Mouse (Mus musculus): ENCODE results near the gene Fam155a. TPM values are rescaled to one million over a fixed set of nuclear protein-coding genes. Genes with fewer than 3 reads are reported as not detected.

Gene Fam155a
- polyA plus RNA-seq, 1 experiment from 2014 or later: 1.7 TPM

- no peak for ATAC-seq (replicated peaks; ENCODE audit: low FRiP score, low TSS enrichment, low read depth)
- Histone ChIP-seq H3K9me3 (ENCODE audit: control insufficient read depth, low read length) (no peaks in the 10 kb centered on the region), H3K27me3 (replicated peaks; ENCODE audit: control insufficient read depth, insufficient read depth, low read length) (no peaks in the 10 kb centered on the region), H3K9ac (ENCODE audit: low read length) (no peak overlapping the region), H3K4me1 (replicated peaks; ENCODE audit: control insufficient read depth, insufficient read depth, low read length) (no peaks in the 10 kb centered on the region), H3K36me3 (ENCODE audit: control insufficient read depth, insufficient read depth, low read length) (no peaks in the 10 kb centered on the region), H3K4me3 (ENCODE audit: low read depth, low read length) (no peak overlapping the region), H3K4me2 (ENCODE audit: low read length) (no peak overlapping the region), H3K27ac (ENCODE audit: low read depth) (no peak overlapping the region)
- DNase-seq (ENCODE audit: low spot score): no peak
- WGBS: 46% methylated on average over 2 of the region's 2 CpGs
These were observed 347.8 kb downstream of the Fam155a start for GRCm38 (mm10) chr8:9423184-9423583.

GRCm38 (mm10) chr8:9418856-9419800, 351.8 kb downstream of the Fam155a start:
- ATAC-seq (replicated peaks; ENCODE audit: low FRiP score, low TSS enrichment, low read depth) (no peak), DNase-seq (ENCODE audit: low spot score) (no peak)
- Histone ChIP-seq H3K4me2 (ENCODE audit: low read length) (no peak overlapping the region), H3K4me3 (ENCODE audit: low read depth, low read length) (no peak overlapping the region), H3K9me3 (ENCODE audit: control insufficient read depth, low read length) (no peaks in the 10 kb centered on the region), H3K36me3 (ENCODE audit: control insufficient read depth, insufficient read depth, low read length) (no peaks in the 10 kb centered on the region), H3K9ac (ENCODE audit: low read length) (no peak overlapping the region), H3K27ac (ENCODE audit: low read depth) (no peak overlapping the region), H3K4me1 (replicated peaks; ENCODE audit: control insufficient read depth, insufficient read depth, low read length) (no peaks in the 10 kb centered on the region), H3K27me3 (replicated peaks; ENCODE audit: control insufficient read depth, insufficient read depth, low read length) (no peaks in the 10 kb centered on the region)
- 59% methylated on average over 10 of the region's 10 CpGs for WGBS

- 87% methylated on average over 9 of the region's 9 CpGs for WGBS
- no peak for ATAC-seq (replicated peaks; ENCODE audit: low FRiP score, low TSS enrichment, low read depth)
- Histone ChIP-seq H3K9ac (ENCODE audit: low read length) (no peak overlapping the region), H3K27ac (ENCODE audit: low read depth) (no peak overlapping the region), H3K4me2 (ENCODE audit: low read length) (no peak overlapping the region), H3K36me3 (ENCODE audit: control insufficient read depth, insufficient read depth, low read length) (no peaks in the 10 kb centered on the region), H3K27me3 (replicated peaks; ENCODE audit: control insufficient read depth, insufficient read depth, low read length) (no peaks in the 10 kb centered on the region), H3K4me1 (replicated peaks; ENCODE audit: control insufficient read depth, insufficient read depth, low read length) (no peaks in the 10 kb centered on the region), H3K9me3 (ENCODE audit: control insufficient read depth, low read length) (no peaks in the 10 kb centered on the region), H3K4me3 (ENCODE audit: low read depth, low read length) (no peak overlapping the region)
- no peak for DNase-seq (ENCODE audit: low spot score)
These were observed 354.8 kb downstream of the Fam155a start for GRCm38 (mm10) chr8:9416189-9416588.

- Histone ChIP-seq H3K4me3 (ENCODE audit: low read depth, low read length) (no peak overlapping the region), H3K27ac (ENCODE audit: low read depth) (no peak overlapping the region), H3K9me3 (ENCODE audit: control insufficient read depth, low read length) (no peaks in the 10 kb centered on the region), H3K27me3 (replicated peaks; ENCODE audit: control insufficient read depth, insufficient read depth, low read length) (no peaks in the 10 kb centered on the region), H3K9ac (ENCODE audit: low read length) (no peak overlapping the region), H3K4me1 (replicated peaks; ENCODE audit: control insufficient read depth, insufficient read depth, low read length) (no peaks in the 10 kb centered on the region), H3K36me3 (ENCODE audit: control insufficient read depth, insufficient read depth, low read length) (no peaks in the 10 kb centered on the region), H3K4me2 (ENCODE audit: low read length) (no peak overlapping the region)
- DNase-seq (ENCODE audit: low spot score) (no peak), ATAC-seq (replicated peaks; ENCODE audit: low FRiP score, low TSS enrichment, low read depth) (no peak)
- 40% methylated on average over 5 of the region's 5 CpGs for WGBS
These were observed 362.5 kb downstream of the Fam155a start for GRCm38 (mm10) chr8:9408480-9408879.

GRCm38 (mm10) chr8:9406204-9406603, 364.8 kb downstream of the Fam155a start:
- no peak for DNase-seq (ENCODE audit: low spot score)
- no peak overlapping the region for H3K9ac ChIP-seq (ENCODE audit: low read length)
- no peaks in the 10 kb centered on the region for H3K27me3 ChIP-seq (replicated peaks; ENCODE audit: control insufficient read depth, insufficient read depth, low read length)
- H3K4me3 ChIP-seq (ENCODE audit: low read depth, low read length): no peak overlapping the region
- H3K27ac ChIP-seq (ENCODE audit: low read depth): no peak overlapping the region
- ATAC-seq (replicated peaks; ENCODE audit: low FRiP score, low TSS enrichment, low read depth): no peak
- 80% methylated on average over 6 of the region's 6 CpGs for WGBS
- H3K4me2 ChIP-seq (ENCODE audit: low read length): no peak overlapping the region
- H3K9me3 ChIP-seq (ENCODE audit: control insufficient read depth, low read length): no peaks in the 10 kb centered on the region
- no peaks in the 10 kb centered on the region for H3K36me3 ChIP-seq (ENCODE audit: control insufficient read depth, insufficient read depth, low read length)
- no peaks in the 10 kb centered on the region for H3K4me1 ChIP-seq (replicated peaks; ENCODE audit: control insufficient read depth, insufficient read depth, low read length)

GRCm38 (mm10) chr8:9404651-9405050, 366.3 kb downstream of the Fam155a start:
- Histone ChIP-seq H3K4me2 (ENCODE audit: low read length) (no peak overlapping the region), H3K9ac (ENCODE audit: low read length) (no peak overlapping the region), H3K4me1 (replicated peaks; ENCODE audit: control insufficient read depth, insufficient read depth, low read length) (no peaks in the 10 kb centered on the region), H3K36me3 (ENCODE audit: control insufficient read depth, insufficient read depth, low read length) (no peaks in the 10 kb centered on the region), H3K27ac (ENCODE audit: low read depth) (no peak overlapping the region), H3K9me3 (ENCODE audit: control insufficient read depth, low read length) (no peaks in the 10 kb centered on the region), H3K4me3 (ENCODE audit: low read depth, low read length) (no peak overlapping the region), H3K27me3 (replicated peaks; ENCODE audit: control insufficient read depth, insufficient read depth, low read length) (no peaks in the 10 kb centered on the region)
- no peak for DNase-seq (ENCODE audit: low spot score)
- 62% methylated on average over 3 of the region's 3 CpGs for WGBS
- ATAC-seq (replicated peaks; ENCODE audit: low FRiP score, low TSS enrichment, low read depth): no peak

GRCm38 (mm10) chr8:9402393-9402792, 368.6 kb downstream of the Fam155a start:
- Histone ChIP-seq H3K9me3 (ENCODE audit: control insufficient read depth, low read length) (no peaks in the 10 kb centered on the region), H3K27ac (ENCODE audit: low read depth) (no peak overlapping the region), H3K4me1 (replicated peaks; ENCODE audit: control insufficient read depth, insufficient read depth, low read length) (no peaks in the 10 kb centered on the region), H3K4me2 (ENCODE audit: low read length) (no peak overlapping the region), H3K27me3 (replicated peaks; ENCODE audit: control insufficient read depth, insufficient read depth, low read length) (no peaks in the 10 kb centered on the region), H3K9ac (ENCODE audit: low read length) (no peak overlapping the region), H3K4me3 (ENCODE audit: low read depth, low read length) (no peak overlapping the region), H3K36me3 (ENCODE audit: control insufficient read depth, insufficient read depth, low read length) (no peaks in the 10 kb centered on the region)
- DNase-seq (ENCODE audit: low spot score): no peak
- 47% methylated on average over 4 of the region's 4 CpGs for WGBS
- ATAC-seq (replicated peaks; ENCODE audit: low FRiP score, low TSS enrichment, low read depth): no peak

GRCm38 (mm10) chr8:9398606-9399263, 372.2 kb downstream of the Fam155a start:
- ATAC-seq (replicated peaks; ENCODE audit: low FRiP score, low TSS enrichment, low read depth) (no peak), DNase-seq (ENCODE audit: low spot score) (no peak)
- Histone ChIP-seq H3K4me2 (ENCODE audit: low read length) (no peak overlapping the region), H3K27me3 (replicated peaks; ENCODE audit: control insufficient read depth, insufficient read depth, low read length) (no peaks in the 10 kb centered on the region), H3K9ac (ENCODE audit: low read length) (no peak overlapping the region), H3K4me3 (ENCODE audit: low read depth, low read length) (no peak overlapping the region), H3K4me1 (replicated peaks; ENCODE audit: control insufficient read depth, insufficient read depth, low read length) (no peaks in the 10 kb centered on the region), H3K27ac (ENCODE audit: low read depth) (no peak overlapping the region), H3K36me3 (ENCODE audit: control insufficient read depth, insufficient read depth, low read length) (no peaks in the 10 kb centered on the region), H3K9me3 (ENCODE audit: control insufficient read depth, low read length) (no peaks in the 10 kb centered on the region)
- WGBS: 80% methylated on average over 3 of the region's 3 CpGs
